Mouse (Mus musculus): Measurements from ENCODE around the gene Arntl2. TPM values are rescaled to one million over a fixed set of nuclear protein-coding genes. Genes with fewer than 3 reads are reported as not detected.
"Not testable (repeated sequence)": the region's sequence is repeated elsewhere in the genome, so short reads cannot be mapped to it uniquely, and the experiment has no call there.

Arntl2 gene
- polyA plus RNA-seq, 1 experiment = not detected

DNA sequence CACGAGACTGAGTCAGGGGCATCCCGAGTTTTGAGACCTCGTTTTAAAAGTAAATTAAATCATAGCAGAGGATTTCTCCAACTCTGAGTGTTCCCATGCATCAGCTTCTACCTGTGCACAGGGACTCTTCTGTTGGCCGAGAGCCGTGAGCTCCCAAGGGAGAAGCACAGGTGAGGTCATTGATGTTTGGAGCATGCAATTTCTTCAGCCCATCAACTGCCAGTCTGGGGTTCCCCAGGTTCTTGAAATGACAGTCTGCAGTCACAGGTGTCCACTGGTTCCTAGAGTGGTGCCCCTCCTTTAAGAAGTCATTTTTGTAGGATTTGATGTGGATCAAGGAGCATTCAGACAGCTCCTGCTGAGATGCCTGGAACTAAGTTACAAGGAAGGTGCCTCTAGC is 25.0 kb upstream of the Arntl2 start:
- Histone ChIP-seq H3K4me3 (replicated peaks) (no peak overlapping the region), H3K36me3 (ENCODE audit: control insufficient read depth) (peaks cover 51% of the 10 kb centered on the region), H3K27me3 (ENCODE audit: control insufficient read depth) (no peaks in the 10 kb centered on the region), H3K4me1 (ENCODE audit: control insufficient read depth) (no peaks in the 10 kb centered on the region), H3K9me3 (ENCODE audit: control insufficient read depth, low read length) (no peaks in the 10 kb centered on the region)
- TF ChIP-seq TAL1 (IDR thresholded peaks at IDR 0.05; ENCODE audit: low read length) (no peak), GATA1 (IDR thresholded peaks at IDR 0.05; ENCODE audit: low read length) (no peak)

DNA sequence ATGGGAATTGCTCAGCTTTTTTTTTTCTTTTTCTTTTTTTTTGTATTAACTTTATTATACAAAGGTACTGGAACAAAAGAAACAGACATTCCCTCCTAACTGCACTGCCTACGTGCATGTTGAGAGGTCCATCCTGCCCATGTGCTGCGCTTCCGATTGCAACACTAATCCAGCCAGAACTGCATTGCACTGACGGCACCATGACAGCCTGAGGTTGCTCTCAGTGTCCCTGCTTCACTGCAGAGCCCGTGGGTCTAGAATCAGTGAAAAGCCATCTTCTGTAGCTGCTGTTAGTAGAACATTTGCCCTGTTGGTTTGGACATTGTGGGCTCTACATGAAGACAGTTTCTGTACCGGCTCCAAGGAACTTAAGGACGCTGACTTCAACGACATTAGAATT is 20.0 kb upstream of the Arntl2 start:
- peaks cover 24% of the 10 kb centered on the region for H3K36me3 ChIP-seq (ENCODE audit: control insufficient read depth)
- H3K9me3 ChIP-seq (ENCODE audit: control insufficient read depth, low read length); H3K4me1 ChIP-seq (ENCODE audit: control insufficient read depth); H3K4me3 ChIP-seq (replicated peaks); H3K27me3 ChIP-seq (ENCODE audit: control insufficient read depth): not testable (repeated sequence)

DNA sequence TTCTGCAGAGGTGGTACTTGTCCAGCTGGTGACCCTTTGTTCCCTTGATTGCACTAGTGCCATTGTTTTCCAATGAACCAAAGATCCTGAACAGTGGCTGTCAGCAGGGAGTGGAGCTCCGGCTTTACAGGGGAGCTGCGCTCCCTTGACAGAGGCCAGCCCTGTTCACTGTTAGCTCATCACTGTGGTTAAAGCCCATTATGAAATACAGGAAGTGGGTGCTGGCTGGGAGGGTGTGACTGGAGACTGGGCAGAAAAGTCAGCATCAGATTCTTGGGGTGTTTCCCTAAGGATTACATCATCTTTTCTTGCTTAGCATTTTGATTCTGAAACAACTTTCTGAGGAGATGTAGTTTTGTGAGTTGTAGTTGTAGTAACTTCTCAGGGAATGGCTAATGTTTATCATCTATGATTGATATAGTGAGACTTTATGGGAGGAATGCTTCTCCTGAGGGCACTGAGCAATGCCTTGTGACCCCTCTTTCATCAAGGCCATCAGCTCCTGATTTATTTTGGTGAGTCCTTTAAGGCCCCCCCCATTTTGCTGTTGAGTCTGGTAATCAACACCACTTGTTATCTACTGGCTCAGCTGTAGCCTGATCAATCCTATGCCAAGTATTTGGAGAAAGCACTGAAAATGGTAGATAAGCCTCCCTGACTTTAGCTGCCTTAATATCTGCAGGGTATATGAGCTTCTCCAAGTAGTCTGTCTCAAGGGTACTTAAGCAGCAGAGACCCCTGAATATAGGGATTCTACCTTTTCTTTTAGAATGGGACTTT is 19.1 kb upstream of the Arntl2 start:
- Histone ChIP-seq H3K9me3 (ENCODE audit: control insufficient read depth, low read length) (no peaks in the 10 kb centered on the region), H3K36me3 (ENCODE audit: control insufficient read depth) (peaks cover 19% of the 10 kb centered on the region), H3K4me3 (replicated peaks) (no peak overlapping the region), H3K27me3 (ENCODE audit: control insufficient read depth) (no peaks in the 10 kb centered on the region), H3K4me1 (ENCODE audit: control insufficient read depth) (no peaks in the 10 kb centered on the region; the same call in 1 of the 2 replicates)
- TF ChIP-seq GATA1 (IDR thresholded peaks at IDR 0.05; ENCODE audit: low read length) = no peak
- TF ChIP-seq TAL1 (IDR thresholded peaks at IDR 0.05; ENCODE audit: low read length) = no peak

DNA sequence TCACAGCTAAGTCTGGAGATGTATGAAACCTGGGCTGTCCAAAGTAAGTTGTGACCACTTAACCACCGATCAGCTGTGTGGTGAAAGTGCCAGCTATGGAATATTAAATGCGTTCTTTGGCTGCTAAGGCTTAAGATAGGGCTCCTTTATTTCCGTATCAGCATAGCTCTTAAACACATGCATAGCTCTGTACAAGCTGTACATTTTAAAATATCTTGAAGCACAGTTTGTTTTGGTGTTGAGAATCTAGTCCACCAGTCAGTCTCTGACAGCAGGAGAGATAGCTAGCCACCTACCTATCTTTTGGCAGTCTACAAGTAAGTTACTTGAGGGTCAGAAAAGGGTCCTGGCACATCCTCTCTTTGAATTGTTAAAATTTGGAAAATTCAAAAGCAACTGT is 17.8 kb upstream of the Arntl2 start:
- Histone ChIP-seq H3K9me3 (ENCODE audit: control insufficient read depth, low read length) (no peaks in the 10 kb centered on the region), H3K4me3 (replicated peaks) (no peak overlapping the region), H3K27me3 (ENCODE audit: control insufficient read depth) (no peaks in the 10 kb centered on the region), H3K4me1 (ENCODE audit: control insufficient read depth) (no peaks in the 10 kb centered on the region; the same call in 1 of the 2 replicates), H3K36me3 (ENCODE audit: control insufficient read depth) (peaks cover 15% of the 10 kb centered on the region)
- TF ChIP-seq TAL1 (IDR thresholded peaks at IDR 0.05; ENCODE audit: low read length) (no peak), GATA1 (IDR thresholded peaks at IDR 0.05; ENCODE audit: low read length) (no peak)

DNA sequence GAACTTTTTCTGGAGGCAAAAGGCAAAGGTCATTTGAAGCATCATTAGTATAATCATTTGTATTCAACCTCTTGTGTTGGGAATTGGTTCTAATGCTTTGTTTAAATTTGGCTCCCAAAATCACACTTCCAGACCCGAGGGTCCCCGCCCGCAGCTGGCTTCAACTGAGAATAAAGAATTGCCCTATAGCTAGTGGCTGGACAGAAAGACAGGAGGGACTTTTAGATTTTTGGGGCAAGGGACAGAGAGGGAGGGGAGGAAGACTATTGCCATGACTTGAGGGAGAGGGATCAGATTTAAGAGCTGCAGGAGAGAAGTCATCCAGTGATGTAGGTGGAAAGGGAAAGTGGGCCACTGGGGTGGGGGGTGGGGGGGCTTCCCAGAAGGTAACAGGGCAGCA is 14.3 kb upstream of the Arntl2 start:
- H3K9me3 ChIP-seq (ENCODE audit: control insufficient read depth, low read length) = no peaks in the 10 kb centered on the region

DNA sequence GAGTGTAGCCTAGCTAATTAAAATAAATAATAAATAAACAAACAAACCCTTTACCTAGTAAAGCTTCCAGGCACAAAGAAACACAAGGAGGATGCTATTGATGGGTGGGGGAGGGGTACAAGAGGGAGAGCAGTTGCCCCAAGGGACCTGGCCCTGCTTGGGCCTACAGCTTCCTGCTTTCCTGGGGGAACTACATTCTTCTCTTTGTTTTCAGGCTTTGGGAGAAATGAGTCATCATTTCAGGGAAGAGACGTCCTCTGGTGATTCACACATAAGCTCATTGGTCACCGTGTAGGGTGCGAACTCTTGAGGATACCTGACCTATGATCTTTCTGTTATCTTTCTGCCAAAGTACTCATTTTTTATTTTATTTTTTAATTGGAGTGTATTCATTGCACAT is 2.3 kb upstream of the Arntl2 start:
- Histone ChIP-seq H3K27me3 (ENCODE audit: control insufficient read depth) (peaks cover 26% of the 10 kb centered on the region), H3K4me1 (ENCODE audit: control insufficient read depth) (no peaks in the 10 kb centered on the region; the same call in 1 of the 2 replicates), H3K36me3 (ENCODE audit: control insufficient read depth) (no peaks in the 10 kb centered on the region), H3K9me3 (ENCODE audit: control insufficient read depth, low read length) (no peaks in the 10 kb centered on the region), H3K4me3 (replicated peaks) (no peak overlapping the region)
- TF ChIP-seq GATA1 (IDR thresholded peaks at IDR 0.05; ENCODE audit: low read length) (no peak), TAL1 (IDR thresholded peaks at IDR 0.05; ENCODE audit: low read length) (no peak)

More for the DNA sequence above, 14.3 kb upstream of the Arntl2 start:
- H3K4me1 ChIP-seq (ENCODE audit: control insufficient read depth) = no peaks in the 10 kb centered on the region; the same call in 1 of the 2 replicates
- TF ChIP-seq TAL1 (IDR thresholded peaks at IDR 0.05; ENCODE audit: low read length) = no peak
- no peak for TF ChIP-seq GATA1 (IDR thresholded peaks at IDR 0.05; ENCODE audit: low read length)
- H3K4me3 ChIP-seq (replicated peaks) = no peak overlapping the region
- H3K27me3 ChIP-seq (ENCODE audit: control insufficient read depth) = no peaks in the 10 kb centered on the region
- H3K36me3 ChIP-seq (ENCODE audit: control insufficient read depth) = no peaks in the 10 kb centered on the region; the same call in 1 of the 2 replicates

DNA sequence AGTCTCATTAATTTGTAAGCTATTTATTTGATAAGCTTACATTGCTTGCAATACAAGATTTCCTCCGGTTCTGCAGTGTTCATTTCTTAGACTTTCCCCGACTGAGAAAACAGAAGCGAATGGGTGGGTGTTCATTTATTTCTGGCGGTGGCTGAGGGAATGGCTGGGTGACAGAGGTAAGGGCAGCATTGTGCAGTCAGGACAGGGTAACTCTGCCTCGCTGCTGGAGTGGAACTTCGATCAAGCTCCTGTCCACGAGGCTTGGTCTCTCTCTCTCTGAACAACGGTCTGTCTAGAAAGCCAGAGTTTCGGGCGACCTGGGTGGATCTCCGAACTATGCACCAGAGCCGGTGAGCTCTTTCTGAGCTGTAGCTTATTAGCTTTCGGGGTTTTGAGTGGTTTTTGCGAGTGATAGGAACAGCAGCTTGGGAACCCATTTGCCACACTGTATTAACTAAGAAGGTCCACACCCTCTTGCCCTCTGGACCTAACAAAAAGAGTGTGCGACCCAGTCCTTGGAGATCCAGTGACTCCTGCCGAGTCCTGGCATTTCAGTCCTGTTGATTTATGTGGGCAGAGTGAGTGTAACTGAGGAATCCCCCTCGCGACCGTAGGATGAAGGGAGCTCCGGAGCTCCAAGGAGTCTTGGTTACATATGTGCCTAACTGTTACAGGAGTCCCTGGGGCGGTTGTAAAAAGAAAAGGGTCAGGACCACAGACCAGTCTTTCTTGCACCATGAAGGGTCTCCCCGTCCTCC is 510 bp upstream of the Arntl2 start:
- H3K27me3 ChIP-seq (ENCODE audit: control insufficient read depth) = peaks cover 26% of the 10 kb centered on the region
- no peaks in the 10 kb centered on the region for H3K36me3 ChIP-seq (ENCODE audit: control insufficient read depth)
- H3K9me3 ChIP-seq (ENCODE audit: control insufficient read depth, low read length) = no peaks in the 10 kb centered on the region
- TF ChIP-seq TAL1 (IDR thresholded peaks at IDR 0.05; ENCODE audit: low read length) = no peak
- TF ChIP-seq GATA1 (IDR thresholded peaks at IDR 0.05; ENCODE audit: low read length) = no peak
- peak overlapping the region; percentile 3 for H3K4me3 ChIP-seq (replicated peaks)
- no peaks in the 10 kb centered on the region; the same call in 1 of the 2 replicates for H3K4me1 ChIP-seq (ENCODE audit: control insufficient read depth)

DNA sequence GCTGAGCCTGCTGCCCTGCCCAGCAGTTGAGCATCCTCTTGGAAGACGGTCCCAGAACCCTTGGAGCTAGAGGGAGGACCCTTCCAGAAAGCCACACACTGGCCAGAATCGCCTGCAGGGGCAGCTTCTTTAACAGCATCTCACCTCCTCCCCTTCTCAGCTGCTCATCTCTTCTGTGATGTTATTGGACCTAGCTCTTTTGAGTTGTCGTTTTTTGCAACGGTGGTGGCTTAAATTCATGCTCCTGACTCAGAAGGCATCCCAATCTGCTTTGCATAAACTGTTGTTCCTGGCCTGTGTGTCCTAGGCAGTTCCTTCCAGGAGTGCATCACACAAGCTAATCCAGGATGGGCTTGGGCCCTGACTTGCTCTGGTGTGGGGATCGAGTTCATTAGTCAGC is 1.6 kb downstream of the Arntl2 start:
- H3K4me1 ChIP-seq (ENCODE audit: control insufficient read depth) = no peaks in the 10 kb centered on the region; the same call in 1 of the 2 replicates
- TF ChIP-seq TAL1 (IDR thresholded peaks at IDR 0.05; ENCODE audit: low read length) = no peak
- TF ChIP-seq GATA1 (IDR thresholded peaks at IDR 0.05; ENCODE audit: low read length) = no peak
- H3K36me3 ChIP-seq (ENCODE audit: control insufficient read depth) = no peaks in the 10 kb centered on the region
- H3K27me3 ChIP-seq (ENCODE audit: control insufficient read depth) = peaks cover 26% of the 10 kb centered on the region
- H3K4me3 ChIP-seq (replicated peaks) = no peak overlapping the region
- H3K9me3 ChIP-seq (ENCODE audit: control insufficient read depth, low read length) = no peaks in the 10 kb centered on the region

DNA sequence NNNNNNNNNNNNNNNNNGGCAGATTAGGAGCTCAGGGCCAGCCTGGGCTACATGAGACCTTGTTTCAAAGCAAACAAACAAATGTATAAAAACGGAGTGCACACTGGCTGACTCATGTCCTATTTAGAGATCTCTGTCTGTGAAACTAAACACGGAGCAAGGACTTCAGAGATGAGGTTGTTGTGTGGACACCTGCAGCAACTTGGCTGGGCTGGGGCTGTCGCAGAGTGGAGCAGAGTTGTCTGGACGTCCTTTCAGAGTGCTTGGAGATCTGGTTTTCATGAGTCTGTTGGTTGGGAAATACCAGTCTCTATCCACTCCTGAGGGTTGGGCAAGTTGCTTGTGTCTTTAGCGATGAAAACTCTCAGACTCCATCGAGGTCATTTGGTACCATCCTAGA is 14.1 kb downstream of the Arntl2 start:
- TF ChIP-seq TAL1 (IDR thresholded peaks at IDR 0.05; ENCODE audit: low read length) = no peak
- no peak for TF ChIP-seq GATA1 (IDR thresholded peaks at IDR 0.05; ENCODE audit: low read length)
- H3K4me3 ChIP-seq (replicated peaks) = no peak overlapping the region
- H3K4me1 ChIP-seq (ENCODE audit: control insufficient read depth) = no peaks in the 10 kb centered on the region
- H3K36me3 ChIP-seq (ENCODE audit: control insufficient read depth) = no peaks in the 10 kb centered on the region
- no peaks in the 10 kb centered on the region for H3K27me3 ChIP-seq (ENCODE audit: control insufficient read depth)
- no peaks in the 10 kb centered on the region for H3K9me3 ChIP-seq (ENCODE audit: control insufficient read depth, low read length)
